Mouse (Mus musculus): ENCODE data around the gene Bmpr1b.

DNA sequence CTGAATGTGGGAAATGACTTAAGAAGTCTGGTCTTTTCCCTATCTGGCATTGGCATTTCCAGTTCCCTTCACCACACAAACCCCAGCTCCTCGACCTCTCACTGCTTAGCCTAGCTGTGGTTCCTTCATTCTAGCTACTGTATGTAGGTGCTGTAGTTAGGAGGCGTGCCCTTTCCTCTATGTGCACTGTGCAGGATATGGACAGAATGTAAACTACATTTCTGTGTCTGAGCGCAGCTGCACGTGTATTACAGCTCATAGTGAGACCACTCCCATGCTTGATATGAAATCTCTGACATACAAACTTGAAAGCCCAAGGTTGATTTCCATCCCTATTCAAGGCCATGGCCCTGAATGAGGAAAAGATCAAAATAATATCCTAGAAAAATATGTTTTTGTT lies 252.1 kb downstream of the Bmpr1b start:
- TF ChIP-seq CTCF (IDR thresholded peaks at IDR 0.05; ENCODE audit: borderline replicate concordance, control insufficient read depth, extremely low read depth, insufficient read depth, low read length, poor library complexity) (no peak), POLR2A (IDR thresholded peaks at IDR 0.05; ENCODE audit: control insufficient read depth, extremely low read depth, insufficient read depth, low read length, poor library complexity) (no peak)
